Mouse (Mus musculus) C2C12 (cell line): ENCODE data around the gene Carmil3.

Source experiments
- CEBPB ChIP-seq: IDR thresholded peaks from one replicate; pipeline ENCODE4 v1.6.1; 2011; ENCODE audit warnings: low read depth, mild to moderate bottlenecking, control low read depth, moderate library complexity
- CTCF ChIP-seq: IDR thresholded peaks from one replicate; pipeline ENCODE4 v1.5.1; 2011; ENCODE audit not compliant: control insufficient read depth, insufficient read depth, insufficient read length
- FOSL1 ChIP-seq: IDR thresholded peaks from one replicate; pipeline ENCODE4 v1.8.0; 2011; ENCODE audit warnings: mild to moderate bottlenecking, low read length; ENCODE audit not compliant: poor library complexity, insufficient read depth, severe bottlenecking
- MAX ChIP-seq: IDR thresholded peaks from one replicate; pipeline ENCODE4 v1.6.1; 2011; ENCODE audit warnings: mild to moderate bottlenecking, control low read depth
- MYOD1 ChIP-seq: IDR thresholded peaks from one replicate; pipeline ENCODE4 v1.6.1; 2011; ENCODE audit warnings: low read depth; ENCODE audit not compliant: control insufficient read depth, insufficient read length
- USF1 ChIP-seq: IDR thresholded peaks from one replicate; pipeline ENCODE4 v1.6.1; 2011; ENCODE audit warnings: low read depth, mild to moderate bottlenecking, control low read depth, moderate library complexity

DNA sequence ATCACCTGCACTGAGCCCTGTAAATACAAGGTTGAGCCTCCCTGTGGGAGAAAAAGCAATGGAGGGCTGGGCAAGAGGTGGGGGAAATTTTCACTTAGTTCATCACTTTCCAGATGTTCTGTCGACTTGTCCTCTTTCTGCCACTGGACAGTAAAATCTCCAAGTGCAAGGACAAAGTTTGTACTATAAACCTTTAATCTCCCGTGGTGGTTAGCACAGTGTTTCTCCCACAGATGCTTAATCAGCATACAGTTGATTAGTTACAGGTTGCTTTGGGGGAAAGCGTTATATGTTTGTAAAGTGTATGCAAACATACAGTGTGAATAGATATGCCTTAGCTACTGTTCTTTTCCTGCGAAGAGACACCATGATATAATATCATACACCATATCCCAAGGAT, 24.0 kb upstream of the Carmil3 start:
- TF ChIP-seq USF1 (no peak), CTCF (no peak), MAX (no peak), FOSL1 (no peak), CEBPB (no peak), MYOD1 (no peak)
